Mouse (Mus musculus): ENCODE results near the gene Stab2. TPM values are rescaled to one million over a fixed set of nuclear protein-coding genes. Genes with fewer than 3 reads are reported as not detected.

Stab2 gene
- polyA plus RNA-seq (2015; fragmentation: Nextera tagmentation; extraction: Ambion mirVana), result 0.17 and 0.31 TPM in 2 replicates

- no peaks in the 10 kb centered on the region for H3K36me3 ChIP-seq (ENCODE audit: control insufficient read depth, insufficient read depth, low read length)
- DNase-seq (ENCODE audit: low spot score) (no peak), ATAC-seq (ENCODE audit: low FRiP score, low TSS enrichment) (no peak)
- no peak within 1 kb of the TSS for H3K27ac ChIP-seq (replicated peaks)
- H3K27me3 ChIP-seq (ENCODE audit: control insufficient read depth, insufficient read depth, low read length), result no peaks in the 10 kb centered on the region
- H3K9ac ChIP-seq (ENCODE audit: low read length), result no peak within 1 kb of the TSS
- no peak within 1 kb of the TSS for H3K4me3 ChIP-seq (ENCODE audit: low read depth, low read length)
- TF ChIP-seq EP300 (optimal IDR thresholded peaks at IDR 0.05) (no peak), CTCF (IDR thresholded peaks at IDR 0.05; ENCODE audit: low read depth) (no peak)
- H3K9me3 ChIP-seq (ENCODE audit: control insufficient read depth, low read length), result no peaks in the 10 kb centered on the region
- no peaks in the 10 kb centered on the region for H3K4me1 ChIP-seq (replicated peaks; ENCODE audit: control insufficient read depth, insufficient read depth)
- 45% methylated on average over 8 of the region's 8 CpGs for WGBS
- no peak within 1 kb of the TSS for H3K4me2 ChIP-seq (replicated peaks; ENCODE audit: low read depth)
Measured at GRCm38 (mm10) chr10:87007385-87008214, at the start of gene Stab2. TSS of gene Stab2 (minus strand) at chr10:87008025.

- DNase-seq (ENCODE audit: low spot score), result peak; percentile 38
- H3K27ac ChIP-seq (replicated peaks), result no peak overlapping the region
- 24% methylated on average over 4 of the region's 4 CpGs for WGBS
- H3K4me2 ChIP-seq (replicated peaks; ENCODE audit: low read depth), result no peak overlapping the region
- no peaks in the 10 kb centered on the region for H3K9me3 ChIP-seq (ENCODE audit: control insufficient read depth, low read length)
- peak; percentile 95 for ATAC-seq (ENCODE audit: low FRiP score, low TSS enrichment)
- H3K36me3 ChIP-seq (ENCODE audit: control insufficient read depth, insufficient read depth, low read length), result no peaks in the 10 kb centered on the region
- H3K9ac ChIP-seq (ENCODE audit: low read length), result no peak overlapping the region
- no peak overlapping the region for H3K4me3 ChIP-seq (ENCODE audit: low read depth, low read length)
- no peaks in the 10 kb centered on the region for H3K4me1 ChIP-seq (replicated peaks; ENCODE audit: control insufficient read depth, insufficient read depth)
- H3K27me3 ChIP-seq (ENCODE audit: control insufficient read depth, insufficient read depth, low read length), result no peaks in the 10 kb centered on the region
- TF ChIP-seq CTCF (IDR thresholded peaks at IDR 0.05; ENCODE audit: low read depth), result no peak
- TF ChIP-seq EP300 (optimal IDR thresholded peaks at IDR 0.05), result no peak
Measured at GRCm38 (mm10) chr10:87051714-87052113, 43.9 kb upstream of the Stab2 start.

- no peaks in the 10 kb centered on the region for H3K4me1 ChIP-seq (replicated peaks; ENCODE audit: control insufficient read depth, insufficient read depth)
- TF ChIP-seq CTCF (IDR thresholded peaks at IDR 0.05; ENCODE audit: low read depth), result no peak
- no peak for TF ChIP-seq EP300 (optimal IDR thresholded peaks at IDR 0.05)
- ATAC-seq (ENCODE audit: low FRiP score, low TSS enrichment) (no peak), DNase-seq (ENCODE audit: low spot score) (no peak)
- no peak overlapping the region for H3K4me2 ChIP-seq (replicated peaks; ENCODE audit: low read depth)
- no peak overlapping the region for H3K4me3 ChIP-seq (ENCODE audit: low read depth, low read length)
- no peak overlapping the region for H3K9ac ChIP-seq (ENCODE audit: low read length)
- H3K27me3 ChIP-seq (ENCODE audit: control insufficient read depth, insufficient read depth, low read length), result no peaks in the 10 kb centered on the region
- H3K27ac ChIP-seq (replicated peaks), result no peak overlapping the region
- no peaks in the 10 kb centered on the region for H3K36me3 ChIP-seq (ENCODE audit: control insufficient read depth, insufficient read depth, low read length)
- no peaks in the 10 kb centered on the region for H3K9me3 ChIP-seq (ENCODE audit: control insufficient read depth, low read length)
- WGBS, result 73% methylated on average over 3 of the region's 3 CpGs
Measured at GRCm38 (mm10) chr10:87049179-87049578, 41.4 kb upstream of the Stab2 start.

GRCm38 (mm10) chr10:87046931-87047468 is 39.2 kb upstream of the Stab2 start:
- H3K4me1 ChIP-seq (replicated peaks; ENCODE audit: control insufficient read depth, insufficient read depth), result no peaks in the 10 kb centered on the region
- DNase-seq (ENCODE audit: low spot score), result no peak
- H3K27me3 ChIP-seq (ENCODE audit: control insufficient read depth, insufficient read depth, low read length), result no peaks in the 10 kb centered on the region
- TF ChIP-seq CTCF (IDR thresholded peaks at IDR 0.05; ENCODE audit: low read depth) (peak; percentile 40), EP300 (optimal IDR thresholded peaks at IDR 0.05) (no peak)
- WGBS, result 80% methylated on average over 10 of the region's 10 CpGs
- no peak overlapping the region for H3K9ac ChIP-seq (ENCODE audit: low read length)
- H3K9me3 ChIP-seq (ENCODE audit: control insufficient read depth, low read length), result no peaks in the 10 kb centered on the region
- H3K36me3 ChIP-seq (ENCODE audit: control insufficient read depth, insufficient read depth, low read length), result no peaks in the 10 kb centered on the region
- no peak overlapping the region for H3K4me2 ChIP-seq (replicated peaks; ENCODE audit: low read depth)
- H3K27ac ChIP-seq (replicated peaks), result no peak overlapping the region
- no peak overlapping the region for H3K4me3 ChIP-seq (ENCODE audit: low read depth, low read length)
- ATAC-seq (ENCODE audit: low FRiP score, low TSS enrichment), result no peak

GRCm38 (mm10) chr10:87046469-87046868 is 38.6 kb upstream of the Stab2 start:
- TF ChIP-seq CTCF (IDR thresholded peaks at IDR 0.05; ENCODE audit: low read depth) (no peak), EP300 (optimal IDR thresholded peaks at IDR 0.05) (no peak)
- 39% methylated on average over 6 of the region's 6 CpGs for WGBS
- ATAC-seq (ENCODE audit: low FRiP score, low TSS enrichment), result no peak
- H3K9me3 ChIP-seq (ENCODE audit: control insufficient read depth, low read length), result no peaks in the 10 kb centered on the region
- no peaks in the 10 kb centered on the region for H3K36me3 ChIP-seq (ENCODE audit: control insufficient read depth, insufficient read depth, low read length)
- no peaks in the 10 kb centered on the region for H3K27me3 ChIP-seq (ENCODE audit: control insufficient read depth, insufficient read depth, low read length)
- DNase-seq (ENCODE audit: low spot score), result no peak
- H3K4me2 ChIP-seq (replicated peaks; ENCODE audit: low read depth), result no peak overlapping the region
- H3K4me1 ChIP-seq (replicated peaks; ENCODE audit: control insufficient read depth, insufficient read depth), result no peaks in the 10 kb centered on the region
- H3K9ac ChIP-seq (ENCODE audit: low read length), result no peak overlapping the region
- no peak overlapping the region for H3K27ac ChIP-seq (replicated peaks)
- no peak overlapping the region for H3K4me3 ChIP-seq (ENCODE audit: low read depth, low read length)

GRCm38 (mm10) chr10:87045273-87045672 is 37.4 kb upstream of the Stab2 start:
- DNase-seq (ENCODE audit: low spot score) (peak; percentile 27), ATAC-seq (ENCODE audit: low FRiP score, low TSS enrichment) (no peak)
- Histone ChIP-seq H3K27me3 (ENCODE audit: control insufficient read depth, insufficient read depth, low read length) (no peaks in the 10 kb centered on the region), H3K9ac (ENCODE audit: low read length) (no peak overlapping the region), H3K4me1 (replicated peaks; ENCODE audit: control insufficient read depth, insufficient read depth) (no peaks in the 10 kb centered on the region), H3K4me2 (replicated peaks; ENCODE audit: low read depth) (no peak overlapping the region), H3K27ac (replicated peaks) (no peak overlapping the region), H3K9me3 (ENCODE audit: control insufficient read depth, low read length) (no peaks in the 10 kb centered on the region), H3K4me3 (ENCODE audit: low read depth, low read length) (no peak overlapping the region), H3K36me3 (ENCODE audit: control insufficient read depth, insufficient read depth, low read length) (no peaks in the 10 kb centered on the region)
- TF ChIP-seq CTCF (IDR thresholded peaks at IDR 0.05; ENCODE audit: low read depth) (no peak), EP300 (optimal IDR thresholded peaks at IDR 0.05) (no peak)
- 46% methylated on average over 3 of the region's 3 CpGs for WGBS
